In genomic region chr9:7184172-7184896, GRCm38 (mm10) we compare ENCODE assay signal across 8 mouse cellular contexts. TPM values are rescaled to one million over a fixed set of nuclear protein-coding genes. Genes with fewer than 3 reads are reported as not detected.
DNase-seq lines count a peak whose midpoint lies in the region; ATAC-seq lines count a peak whose summit lies in the region.

Dync2h1 (minus strand) TSS chr9:7184446.
Dcun1d5 (plus strand) TSS chr9:7184520.

- H3K36me3 ChIP-seq in hindbrain, embryonic 11.5 days (ENCODE audit: control insufficient read depth, insufficient read depth, low read length), result no peaks in the 10 kb centered on the region

- no peaks in the 10 kb centered on the region for H3K9me3 ChIP-seq in hindbrain, embryonic 11.5 days (ENCODE audit: control insufficient read depth, low read length)

- H3K27me3 ChIP-seq in hindbrain, embryonic 11.5 days (ENCODE audit: control insufficient read depth, insufficient read depth, low read length), result no peaks in the 10 kb centered on the region

- peak within 1 kb of the TSS; percentile 96 for H3K4me3 ChIP-seq in hindbrain, embryonic 11.5 days (ENCODE audit: low read depth, low read length)

- H3K4me2 ChIP-seq in hindbrain, embryonic 11.5 days (replicated peaks; ENCODE audit: low read depth, low read length), result peak within 1 kb of the TSS; percentile 80

- H3K4me1 ChIP-seq in hindbrain, embryonic 11.5 days (replicated peaks; ENCODE audit: control insufficient read depth, insufficient read depth, low read length), result no peaks in the 10 kb centered on the region

- WGBS in hindbrain, embryonic 11.5 days, result 2% methylated on average over 60 of the region's 62 CpGs

- H3K9ac ChIP-seq in hindbrain, embryonic 11.5 days (ENCODE audit: low read depth, low read length), result peak within 1 kb of the TSS; percentile 92

- ATAC-seq in hindbrain, embryonic 11.5 days (ENCODE audit: low FRiP score), result peak; percentile 100

- peak within 1 kb of the TSS; percentile 91 for H3K27ac ChIP-seq in hindbrain, embryonic 11.5 days (ENCODE audit: low read depth, low read length)

- peak; percentile 90 for DNase-seq in Muller cell, postnatal 12 days (ENCODE audit: inconsistent ontology term)
- peak; percentile 93 for DNase-seq in cerebellum, adult 9-11 months
- DNase-seq in frontal cortex, adult 2 months (ENCODE audit: extremely low spot score in 1 of 2, low spot score in 1 of 2), result peak; percentile 89 to 96
- peak; percentile 93 for DNase-seq in hindbrain, embryonic 11.5 days (ENCODE audit: low spot score)
- peak; percentile 92 to 93 for DNase-seq in layer of hippocampus, postnatal 10 days (ENCODE audit: low spot score in 2 of 2)
- DNase-seq in lung, postnatal 10 days, result peak; percentile 96
- DNase-seq in ovary, postnatal 36 days (ENCODE audit: low spot score), result peak; percentile 89
- peak; percentile 92 for DNase-seq in thymus, postnatal 25 days

RNA-seq across cellular contexts. Expression of gene Dync2h1, which starts in this region (rescaled TPM):
- 6.9 and 7.2 TPM in 2 replicates for polyA plus RNA-seq in frontal cortex, adult 2 months (2012; rRNA removed)
- 28.6 and 29.2 TPM in 2 replicates for polyA plus RNA-seq in hindbrain, embryonic 11.5 days (2014; fragmentation: Nextera tagmentation; extraction: Ambion mirVana)
- total RNA-seq in layer of hippocampus, postnatal 10 days (2021), result 10 to 100 TPM; 25.6 to 28.8 TPM

RNA-seq across cellular contexts. Expression of gene Dcun1d5, which starts in this region (rescaled TPM):
- polyA plus RNA-seq in frontal cortex, adult 2 months (2012; rRNA removed), result 68.7 and 77.3 TPM in 2 replicates
- polyA plus RNA-seq in hindbrain, embryonic 11.5 days (2014; fragmentation: Nextera tagmentation; extraction: Ambion mirVana), result 147 and 150 TPM in 2 replicates
- total RNA-seq in layer of hippocampus, postnatal 10 days (2021), result 100 to 1,000 TPM in 1 of 2 experiments, 10 to 100 TPM in 1; 86.5 to 103 TPM

Comparison
In these comparisons a context has a peak if more than half of its experiments do, and no peak if none do; other contexts are left out.
1. Peak in every context shown above with its lines: DNase-seq, ATAC-seq, H3K4me3 ChIP-seq and H3K27ac ChIP-seq.